Comparison of ENCODE assay signal across 23 mouse cellular contexts in genomic region chr6:95256303-95256702, GRCm38 (mm10).
DNase-seq lines count a peak whose midpoint lies in the region; ATAC-seq lines count a peak whose summit lies in the region.
"Had no signal": no experiment of that assay in that cellular context is flagged by ENCODE, and none has a peak within 500 bp of the region (broad histone marks: within the 10 kb centered on the region; RNA-seq: fewer than 3 reads in every experiment).

No protein-coding gene starts in this region.

- peaks cover 3% of the 10 kb centered on the region; the same call in 1 of the 2 replicates for H3K4me1 ChIP-seq in hindbrain, embryonic 12.5 days
- 0 out of 2 replicates have a peak, but pooled peaks cover 3% of the 10 kb centered on the region for H3K4me1 ChIP-seq in hindbrain, embryonic 14.5 days (replicated peaks; ENCODE audit: control insufficient read depth, insufficient read depth, low read length)
- H3K4me1 ChIP-seq in neural tube, embryonic 12.5 days, result no peaks in the 10 kb centered on the region
- H3K4me1 ChIP-seq: kidney, embryonic 15.5 days; limb, embryonic 13.5 days; liver, embryonic 12.5 days had no signal

- no peak for DNase-seq in hindbrain, embryonic 14.5 days (ENCODE audit: low spot score)
- peak; percentile 53 for DNase-seq in embryo, embryonic 10 days (ENCODE audit: low spot score)
- DNase-seq in embryo, embryonic 9.5 days (ENCODE audit: extremely low spot score), result peak; percentile 4
- DNase-seq in right cerebral cortex, postnatal 10 days (ENCODE audit: low spot score in 2 of 2), result no peak
- DNase-seq in urinary bladder, postnatal 36 days (ENCODE audit: low spot score in 2 of 2), result no peak
- DNase-seq: adrenal gland, adult 2 months; B cell, adult 2 months; cerebellum, adult 18-20 months; cerebellum, postnatal 14 days; gastrocnemius, postnatal 36 days; kidney, adult 11 months; kidney, postnatal 4 days; lung, adult 2 months; lung, postnatal 14 days; thymus, adult 18-20 months; thymus, postnatal 36 days had no signal

- peak; percentile 60 for ATAC-seq in hindbrain, embryonic 12.5 days (ENCODE audit: low FRiP score)
- ATAC-seq in hindbrain, embryonic 14.5 days (ENCODE audit: low FRiP score), result no peak
- ATAC-seq in neural tube, embryonic 12.5 days (ENCODE audit: low FRiP score, low read depth), result peak; percentile 50; the same call in 1 of the 2 replicates
- ATAC-seq: liver, embryonic 12.5 days had no signal

- peaks cover 3% of the 10 kb centered on the region; the same call in 1 of the 2 replicates for H3K27me3 ChIP-seq in hindbrain, embryonic 12.5 days
- H3K27me3 ChIP-seq in hindbrain, embryonic 14.5 days (ENCODE audit: control insufficient read depth, insufficient read depth, low read length), result no peaks in the 10 kb centered on the region
- no peaks in the 10 kb centered on the region for H3K27me3 ChIP-seq in neural tube, embryonic 12.5 days (replicated peaks)
- H3K27me3 ChIP-seq: CH12.LX; kidney, embryonic 15.5 days; limb, embryonic 13.5 days; liver, embryonic 12.5 days had no signal

- no peak overlapping the region for H3K4me2 ChIP-seq in hindbrain, embryonic 12.5 days (replicated peaks)
- no peak overlapping the region for H3K4me2 ChIP-seq in hindbrain, embryonic 14.5 days (replicated peaks)
- no peak overlapping the region for H3K4me2 ChIP-seq in neural tube, embryonic 12.5 days (replicated peaks)
- H3K4me2 ChIP-seq: kidney, embryonic 15.5 days; limb, embryonic 13.5 days; liver, embryonic 12.5 days had no signal

- H3K27ac ChIP-seq in hindbrain, embryonic 12.5 days, result no peak overlapping the region
- no peak overlapping the region for H3K27ac ChIP-seq in hindbrain, embryonic 14.5 days
- no peak overlapping the region for H3K27ac ChIP-seq in neural tube, embryonic 12.5 days
- H3K27ac ChIP-seq: kidney, embryonic 15.5 days; limb, embryonic 13.5 days; liver, embryonic 12.5 days had no signal

- WGBS in hindbrain, embryonic 12.5 days, result 19% methylated on average over 5 of the region's 5 CpGs
- 25% methylated on average over 5 of the region's 5 CpGs for WGBS in hindbrain, embryonic 14.5 days
- 25% methylated on average over 5 of the region's 5 CpGs for WGBS in neural tube, embryonic 12.5 days

- no peak overlapping the region for H3K4me3 ChIP-seq in hindbrain, embryonic 12.5 days
- no peak overlapping the region for H3K4me3 ChIP-seq in hindbrain, embryonic 14.5 days (replicated peaks; ENCODE audit: low read length)
- H3K4me3 ChIP-seq in neural tube, embryonic 12.5 days, result no peak overlapping the region
- H3K4me3 ChIP-seq: kidney, embryonic 15.5 days; limb, embryonic 13.5 days; liver, embryonic 12.5 days had no signal

- H3K9me3 ChIP-seq in hindbrain, embryonic 12.5 days (replicated peaks), result 0 out of 2 replicates have a peak, but pooled peaks cover 4% of the 10 kb centered on the region
- 0 out of 2 replicates have a peak, but pooled peaks cover 5% of the 10 kb centered on the region for H3K9me3 ChIP-seq in hindbrain, embryonic 14.5 days (ENCODE audit: control insufficient read depth, low read length)
- no peaks in the 10 kb centered on the region for H3K9me3 ChIP-seq in neural tube, embryonic 12.5 days
- H3K9me3 ChIP-seq: G1E; kidney, embryonic 15.5 days; limb, embryonic 13.5 days; liver, embryonic 12.5 days had no signal

- H3K36me3 ChIP-seq in hindbrain, embryonic 12.5 days, result no peaks in the 10 kb centered on the region
- no peaks in the 10 kb centered on the region for H3K36me3 ChIP-seq in hindbrain, embryonic 14.5 days (replicated peaks; ENCODE audit: control insufficient read depth, insufficient read depth)
- no peaks in the 10 kb centered on the region for H3K36me3 ChIP-seq in neural tube, embryonic 12.5 days
- H3K36me3 ChIP-seq: G1E; kidney, embryonic 15.5 days; limb, embryonic 13.5 days; liver, embryonic 12.5 days had no signal

- H3K9ac ChIP-seq in hindbrain, embryonic 12.5 days, result no peak overlapping the region
- H3K9ac ChIP-seq in hindbrain, embryonic 14.5 days, result no peak overlapping the region
- H3K9ac ChIP-seq in neural tube, embryonic 12.5 days, result no peak overlapping the region
- H3K9ac ChIP-seq: kidney, embryonic 15.5 days; limb, embryonic 13.5 days; liver, embryonic 12.5 days had no signal

Comparison
In these comparisons a context has a peak if more than half of its experiments do, and no peak if none do; other contexts are left out.
1. DNase-seq: peak in embryo, embryonic 10 days (single experiment) and embryo, embryonic 9.5 days (single experiment); none in hindbrain, embryonic 14.5 days (single experiment), right cerebral cortex, postnatal 10 days (0 of 2) and urinary bladder, postnatal 36 days (0 of 2).